ENCODE assay signal across 9 mouse cellular contexts in genomic region chr15:99584407-99585202, GRCm38 (mm10). TPM values are rescaled to one million over a fixed set of nuclear protein-coding genes. Genes with fewer than 3 reads are reported as not detected.
A peak's percentile ranks its signal among the peaks of the same experiment; 100 is the strongest.
DNase-seq lines count a peak whose midpoint lies in the region; ATAC-seq and TF ChIP-seq lines count a peak whose summit lies in the region.
"Had no signal": no experiment of that assay in that cellular context is flagged by ENCODE, and none has a peak within 500 bp of the region (broad histone marks: within the 10 kb centered on the region; RNA-seq: fewer than 3 reads in every experiment).

No protein-coding gene starts in this region.

- peak overlapping the region; percentile 30 for H3K4me3 ChIP-seq in ES-Bruce4 (ENCODE audit: low read depth, low read length)
- peak overlapping the region; percentile 45 for H3K4me3 ChIP-seq in bone marrow macrophage, adult 2 months (ENCODE audit: insufficient read depth, low read length)
- H3K4me3 ChIP-seq in hindbrain, embryonic 16.5 days (ENCODE audit: low read length) = peak overlapping the region; percentile 17; the same call in 1 of the 2 replicates
- H3K4me3 ChIP-seq in lung, embryonic 15.5 days = peak overlapping the region; percentile 33
- peak overlapping the region; percentile 35 for H3K4me3 ChIP-seq in stomach, embryonic 15.5 days (replicated peaks)
- H3K4me3 ChIP-seq: erythroblast, embryonic 14.5 days had no signal

- TF ChIP-seq CTCF in ES-Bruce4 (IDR thresholded peaks at IDR 0.05; ENCODE audit: low read depth, low read length) = no peak
- no peak for TF ChIP-seq CTCF in bone marrow macrophage, adult 2 months (IDR thresholded peaks at IDR 0.05; ENCODE audit: low read depth, low read length)

- TF ChIP-seq EP300 in ES-Bruce4 (IDR thresholded peaks at IDR 0.05; ENCODE audit: insufficient read depth, low read depth, low read length) = no peak

- peak overlapping the region; percentile 53 for H3K9ac ChIP-seq in ES-Bruce4 (ENCODE audit: low read depth, poor library complexity, severe bottlenecking)
- no peak overlapping the region for H3K9ac ChIP-seq in hindbrain, embryonic 16.5 days (ENCODE audit: low read depth, low read length)
- no peak overlapping the region for H3K9ac ChIP-seq in lung, embryonic 15.5 days
- H3K9ac ChIP-seq in stomach, embryonic 15.5 days = no peak overlapping the region

- H3K27ac ChIP-seq in ES-Bruce4 (ENCODE audit: insufficient read depth, low read length) = no peak overlapping the region
- no peak overlapping the region for H3K27ac ChIP-seq in bone marrow macrophage, adult 2 months (ENCODE audit: insufficient read depth, low read depth, low read length)
- H3K27ac ChIP-seq in hindbrain, embryonic 16.5 days (ENCODE audit: low read depth, low read length) = no peak overlapping the region
- no peak overlapping the region for H3K27ac ChIP-seq in lung, embryonic 15.5 days
- no peak overlapping the region for H3K27ac ChIP-seq in stomach, embryonic 15.5 days

- WGBS in hindbrain, embryonic 16.5 days = 2% methylated on average over 24 of the region's 24 CpGs
- WGBS in lung, embryonic 15.5 days = 3% methylated on average over 24 of the region's 24 CpGs
- 2% methylated on average over 24 of the region's 24 CpGs for whole genome bisulfite sequencing in stomach, embryonic 15.5 days

- no peak for DNase-seq in layer of hippocampus, adult 9-10 months (ENCODE audit: low spot score)
- DNase-seq in natural killer cell, adult 2 months (ENCODE audit: low spot score in 2 of 2) = no peak

- no peaks in the 10 kb centered on the region for H3K9me3 ChIP-seq in ES-Bruce4 (replicated peaks; ENCODE audit: control insufficient read depth, insufficient read depth, low read length, poor library complexity, severe bottlenecking)
- H3K9me3 ChIP-seq in hindbrain, embryonic 16.5 days (ENCODE audit: control insufficient read depth, low read length) = no peaks in the 10 kb centered on the region
- H3K9me3 ChIP-seq in lung, embryonic 15.5 days = no peaks in the 10 kb centered on the region
- H3K9me3 ChIP-seq in stomach, embryonic 15.5 days = no peaks in the 10 kb centered on the region

- no peaks in the 10 kb centered on the region for H3K36me3 ChIP-seq in ES-Bruce4 (ENCODE audit: control insufficient read depth, insufficient read depth, low read length, poor library complexity, severe bottlenecking)
- no peaks in the 10 kb centered on the region for H3K36me3 ChIP-seq in hindbrain, embryonic 16.5 days (ENCODE audit: control insufficient read depth, insufficient read depth, low read length)
- no peaks in the 10 kb centered on the region for H3K36me3 ChIP-seq in lung, embryonic 15.5 days
- H3K36me3 ChIP-seq in stomach, embryonic 15.5 days = no peaks in the 10 kb centered on the region

- TF ChIP-seq POLR2A in ES-Bruce4 (IDR thresholded peaks at IDR 0.05; ENCODE audit: insufficient read depth, low read length) = no peak
- TF ChIP-seq POLR2A in bone marrow macrophage, adult 2 months (IDR thresholded peaks at IDR 0.05; ENCODE audit: borderline replicate concordance, low read depth, low read length) = no peak

- peak overlapping the region; percentile 56 for H3K4me2 ChIP-seq in hindbrain, embryonic 16.5 days (ENCODE audit: low read length)
- peak overlapping the region; percentile 62 for H3K4me2 ChIP-seq in lung, embryonic 15.5 days
- peak overlapping the region; percentile 61 for H3K4me2 ChIP-seq in stomach, embryonic 15.5 days

- H3K27me3 ChIP-seq in ES-Bruce4 (ENCODE audit: control insufficient read depth, insufficient read depth, low read length, poor library complexity, severe bottlenecking) = 0 out of 2 replicates have a peak, but pooled peaks cover under 1% of the 10 kb centered on the region
- H3K27me3 ChIP-seq in hindbrain, embryonic 16.5 days (replicated peaks; ENCODE audit: control insufficient read depth, insufficient read depth, low read length) = peaks cover 53% of the 10 kb centered on the region
- H3K27me3 ChIP-seq in lung, embryonic 15.5 days = peaks cover 100% of the 10 kb centered on the region
- peaks cover 96% of the 10 kb centered on the region for H3K27me3 ChIP-seq in stomach, embryonic 15.5 days (replicated peaks)

- H3K4me1 ChIP-seq in ES-Bruce4 (ENCODE audit: control insufficient read depth, insufficient read depth, low read length) = peaks cover 3% of the 10 kb centered on the region
- H3K4me1 ChIP-seq in bone marrow macrophage, adult 2 months (ENCODE audit: control insufficient read depth, insufficient read depth, low read length) = peaks cover 14% of the 10 kb centered on the region
- peaks cover 16% of the 10 kb centered on the region for H3K4me1 ChIP-seq in hindbrain, embryonic 16.5 days (ENCODE audit: control insufficient read depth, insufficient read depth, low read depth, low read length)
- peaks cover 21% of the 10 kb centered on the region for H3K4me1 ChIP-seq in lung, embryonic 15.5 days
- peaks cover 19% of the 10 kb centered on the region for H3K4me1 ChIP-seq in stomach, embryonic 15.5 days

- no peak for ATAC-seq in hindbrain, embryonic 16.5 days
- no peak for ATAC-seq in lung, embryonic 15.5 days (ENCODE audit: borderline replicate concordance, extremely low read depth, low FRiP score, low TSS enrichment)
- peak; percentile 52; the same call in 1 of the 2 replicates for ATAC-seq in stomach, embryonic 15.5 days (ENCODE audit: insufficient read depth, low FRiP score, low read depth)
- no peak for ATAC-seq in erythroblast, adult 5-6 weeks (replicated peaks; ENCODE audit: low FRiP score, poor library complexity, severe bottlenecking)

RNA-seq across cellular contexts. Expression of gene Aqp2, which starts 5.8 kb away (rescaled TPM):
- not detected in 2 replicates for polyA plus RNA-seq in ES-Bruce4 (2011; ENCODE audit: insufficient read depth, insufficient read length, low read depth, missing spikeins)
- polyA plus RNA-seq in bone marrow macrophage, adult 2 months (2012; ENCODE audit: insufficient read depth, insufficient read length, missing spikeins) = not detected in 2 replicates
- 0.11 TPM in 1 of 2 replicates, not detected in the other for polyA plus RNA-seq in hindbrain, embryonic 16.5 days (2015; fragmentation: Nextera tagmentation; extraction: Ambion mirVana)
- 0.34 TPM in 1 of 2 replicates, not detected in the other for polyA plus RNA-seq in lung, embryonic 15.5 days (2015; fragmentation: Nextera tagmentation; extraction: Ambion mirVana)
- polyA plus RNA-seq in stomach, embryonic 15.5 days (2015; fragmentation: Nextera tagmentation; extraction: Ambion mirVana) = not detected in 2 replicates
- total RNA-seq in erythroblast, adult 5-6 weeks (2015; ENCODE audit: low replicate concordance) = not detected in 2 replicates
- total RNA-seq in erythroblast, adult 5-6 weeks (2017; ENCODE audit: low replicate concordance) = not detected in 2 replicates
- polyA plus RNA-seq: erythroblast, embryonic 14.5 days had no signal

RNA-seq across cellular contexts. Expression of gene Aqp5, which starts 6.0 kb away (rescaled TPM):
- not detected in 2 replicates for polyA plus RNA-seq in ES-Bruce4 (2011; ENCODE audit: insufficient read depth, insufficient read length, low read depth, missing spikeins)
- polyA plus RNA-seq in bone marrow macrophage, adult 2 months (2012; ENCODE audit: insufficient read depth, insufficient read length, missing spikeins) = not detected in 2 replicates
- 0.70 and 0.95 TPM in 2 replicates for polyA plus RNA-seq in hindbrain, embryonic 16.5 days (2015; fragmentation: Nextera tagmentation; extraction: Ambion mirVana)
- 1.5 and 1.9 TPM in 2 replicates for polyA plus RNA-seq in lung, embryonic 15.5 days (2015; fragmentation: Nextera tagmentation; extraction: Ambion mirVana)
- polyA plus RNA-seq in stomach, embryonic 15.5 days (2015; fragmentation: Nextera tagmentation; extraction: Ambion mirVana) = 0.30 and 0.43 TPM in 2 replicates
- total RNA-seq in erythroblast, adult 5-6 weeks (2015; ENCODE audit: low replicate concordance) = not detected in 2 replicates
- not detected in 2 replicates for total RNA-seq in erythroblast, adult 5-6 weeks (2017; ENCODE audit: low replicate concordance)
- polyA plus RNA-seq: erythroblast, embryonic 14.5 days had no signal

RNA-seq across cellular contexts. Expression of gene Aqp6, which starts 16.6 kb away (rescaled TPM):
- 0.32 and 0.42 TPM in 2 replicates for polyA plus RNA-seq in ES-Bruce4 (2011; ENCODE audit: insufficient read depth, insufficient read length, low read depth, missing spikeins)
- not detected in 2 replicates for polyA plus RNA-seq in bone marrow macrophage, adult 2 months (2012; ENCODE audit: insufficient read depth, insufficient read length, missing spikeins)
- polyA plus RNA-seq in hindbrain, embryonic 16.5 days (2015; fragmentation: Nextera tagmentation; extraction: Ambion mirVana) = 0.68 and 0.70 TPM in 2 replicates
- not detected in 2 replicates for polyA plus RNA-seq in lung, embryonic 15.5 days (2015; fragmentation: Nextera tagmentation; extraction: Ambion mirVana)
- not detected in 2 replicates for polyA plus RNA-seq in stomach, embryonic 15.5 days (2015; fragmentation: Nextera tagmentation; extraction: Ambion mirVana)
- total RNA-seq in erythroblast, adult 5-6 weeks (2015; ENCODE audit: low replicate concordance) = not detected in 2 replicates
- not detected in 2 replicates for total RNA-seq in erythroblast, adult 5-6 weeks (2017; ENCODE audit: low replicate concordance)
- polyA plus RNA-seq: erythroblast, embryonic 14.5 days had no signal

RNA-seq across cellular contexts. Expression of gene Faim2, which starts 56.6 kb away (rescaled TPM):
- 0.72 and 0.90 TPM in 2 replicates for polyA plus RNA-seq in ES-Bruce4 (2011; ENCODE audit: insufficient read depth, insufficient read length, low read depth, missing spikeins)
- 0.05 TPM in 1 of 2 replicates, not detected in the other for polyA plus RNA-seq in bone marrow macrophage, adult 2 months (2012; ENCODE audit: insufficient read depth, insufficient read length, missing spikeins)
- 58.2 and 66.8 TPM in 2 replicates for polyA plus RNA-seq in hindbrain, embryonic 16.5 days (2015; fragmentation: Nextera tagmentation; extraction: Ambion mirVana)
- 1.1 and 1.4 TPM in 2 replicates for polyA plus RNA-seq in lung, embryonic 15.5 days (2015; fragmentation: Nextera tagmentation; extraction: Ambion mirVana)
- polyA plus RNA-seq in stomach, embryonic 15.5 days (2015; fragmentation: Nextera tagmentation; extraction: Ambion mirVana) = 0.61 and 0.92 TPM in 2 replicates
- total RNA-seq in erythroblast, adult 5-6 weeks (2015; ENCODE audit: low replicate concordance) = not detected in 2 replicates
- 0.09 and 0.14 TPM in 2 replicates for total RNA-seq in erythroblast, adult 5-6 weeks (2017; ENCODE audit: low replicate concordance)
- polyA plus RNA-seq: erythroblast, embryonic 14.5 days had no signal
